Mouse (Mus musculus) lung, embryonic 14.5 days (tissue): ENCODE measurements around the gene Olfr599. TPM values are rescaled to one million over a fixed set of nuclear protein-coding genes. Genes with fewer than 3 reads are reported as not detected.
"Not testable (repeated sequence)": the region's sequence is repeated elsewhere in the genome, so short reads cannot be mapped to it uniquely, and the experiment has no call there.

ENCODE experiments used
- ATAC-seq: fragments of 200-750 bp; cut with Nextera tagmentation; 2 replicates; pipeline ENCODE4 v1.8.0; 2017; ENCODE audit warnings: mild to moderate bottlenecking, moderate TSS enrichment, moderate library complexity; ENCODE audit not compliant: insufficient read depth
- DNase-seq: peaks from one replicate; pipeline ENCODE4 v3.0.0-alpha.2; 2015
- H3K27ac ChIP-seq: fragments of 300-500 bp; sonication (generic); 2 replicates; pipeline ENCODE4 v1.5.1; 2014; ENCODE audit warnings: low read depth, mild to moderate bottlenecking, moderate library complexity
- H3K27me3 ChIP-seq: fragments of 300-500 bp; sonication (generic); 2 replicates; pipeline ENCODE4 v1.6.1; 2014; ENCODE audit warnings: low read length, control low read depth; ENCODE audit not compliant: insufficient read depth
- H3K36me3 ChIP-seq: fragments of 300-500 bp; sonication (generic); 2 replicates; pipeline ENCODE4 v1.6.1; 2014; ENCODE audit warnings: control low read depth; ENCODE audit not compliant: insufficient read depth
- H3K4me1 ChIP-seq: fragments of 300-500 bp; sonication (generic); 2 replicates; pipeline ENCODE4 v1.6.1; 2014; ENCODE audit warnings: antibody characterized with exemption, control low read depth; ENCODE audit not compliant: insufficient read depth
- H3K4me2 ChIP-seq: fragments of 300-500 bp; sonication (generic); 2 replicates; pipeline ENCODE4 v1.6.1; 2014; ENCODE audit warnings: mild to moderate bottlenecking
- H3K4me3 ChIP-seq: fragments of 300-500 bp; sonication (generic); 2 replicates; pipeline ENCODE4 v1.5.1; 2014; ENCODE audit warnings: low read depth, low read length
- H3K9ac ChIP-seq: fragments of 300-500 bp; sonication (generic); 2 replicates; pipeline ENCODE4 v1.6.1; 2014
- H3K9me3 ChIP-seq: fragments of 300-500 bp; sonication (generic); 2 replicates; pipeline ENCODE4 v1.6.1; 2016; ENCODE audit warnings: low read depth, low read length, control low read depth
- CTCF ChIP-seq: IDR thresholded peaks from 2 replicates; pipeline ENCODE4 v1.5.1; 2016; ENCODE audit warnings: antibody characterized with exemption, low read depth
- WGBS: fragments of 180-500 bp; shearing (Covaris S2); extraction: QIAGEN DNeasy Blood & Tissue Kit; methylation state at CpG from one replicate; pipeline ENCODE4 v1.1.7; 2014; 5-methylcytosine and 5-hydroxymethylcytosine counted together
- polyA plus RNA-seq: library from polyadenylated mRNA; unstranded; fragments of >200 nt; fragmentation: Nextera tagmentation; extraction: Ambion mirVana; gene quantifications from 2 replicates; pipeline ENCODE4 v1.2.1, GENCODE M21; 2014

The Olfr599 gene
- polyA plus RNA-seq, result not detected in 2 replicates

GRCm38 (mm10) chr7:103335617-103336016 is at the start of gene Olfr599:
Gene Olfr599 (plus strand): TSS chr7:103335917.
- no peak for TF ChIP-seq CTCF
- H3K9ac ChIP-seq, result no peak within 1 kb of the TSS
- H3K9me3 ChIP-seq, result no peaks in the 10 kb centered on the region
- H3K27ac ChIP-seq, result no peak within 1 kb of the TSS
- no peaks in the 10 kb centered on the region for H3K4me1 ChIP-seq
- WGBS, result 93% methylated on average over 1 of the region's 1 CpGs
- DNase-seq (no peak), ATAC-seq (no peak)
- no peak within 1 kb of the TSS for H3K4me3 ChIP-seq
- no peaks in the 10 kb centered on the region for H3K36me3 ChIP-seq
- H3K4me2 ChIP-seq, result no peak within 1 kb of the TSS
- H3K27me3 ChIP-seq, result no peaks in the 10 kb centered on the region

DNA sequence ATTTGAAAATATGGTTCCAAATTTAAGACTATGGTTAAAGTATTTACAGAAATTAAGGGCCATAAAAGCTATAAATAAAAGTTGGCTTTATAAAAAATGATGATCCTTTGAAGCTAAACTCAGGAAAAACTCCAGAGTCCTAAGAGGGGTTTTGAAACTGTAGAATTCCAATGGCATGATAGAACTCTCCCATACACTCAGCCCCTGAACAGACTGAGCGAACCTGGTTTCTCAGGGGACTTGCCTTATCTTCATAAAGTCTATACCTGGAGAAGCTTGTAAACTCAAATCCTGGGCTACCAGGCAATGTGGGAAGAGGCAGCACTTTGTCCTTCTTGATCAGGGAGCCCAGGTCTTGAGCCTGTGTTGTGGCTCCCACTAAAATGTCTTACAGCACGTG is 30.4 kb upstream of the Olfr599 start, which contains the start of gene Olfr596:
Gene Olfr596, plus strand, starts transcription at position 301 of the 400 bp plus-strand sequence.
- H3K27me3 ChIP-seq, H3K27ac ChIP-seq, H3K36me3 ChIP-seq, H3K9me3 ChIP-seq, H3K4me2 ChIP-seq, H3K4me1 ChIP-seq, H3K4me3 ChIP-seq, DNase-seq, H3K9ac ChIP-seq, ATAC-seq: not testable (repeated sequence)
- WGBS, result 76% methylated on average over 2 of the region's 2 CpGs

DNA sequence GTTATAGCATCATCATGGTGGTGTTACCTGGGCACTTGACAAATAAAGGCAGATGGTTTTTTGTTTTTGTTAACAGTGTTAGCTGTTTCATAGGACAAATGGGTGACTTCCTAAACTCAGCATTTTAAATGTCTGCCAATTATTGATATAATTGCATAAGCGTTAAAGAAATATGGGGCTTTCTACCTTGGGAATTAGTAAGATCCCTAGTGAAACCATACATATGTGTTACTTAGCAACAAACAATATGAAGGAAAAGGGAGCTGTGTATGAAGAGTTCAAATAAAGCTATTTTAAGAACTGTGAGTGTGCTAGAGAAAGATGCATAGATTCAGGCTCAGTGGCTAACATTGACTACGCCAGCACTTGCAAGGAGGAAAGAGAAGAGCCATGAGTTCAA is 19.7 kb upstream of the Olfr599 start, which contains the start of gene Olfr597:
Gene Olfr597, plus strand, starts transcription at position 301 of the 400 bp plus-strand sequence.
- DNase-seq, ATAC-seq: not testable (repeated sequence)
- WGBS, result 72% methylated on average over 2 of the region's 2 CpGs

GRCm38 (mm10) chr7:103323268-103323667 is 12.4 kb upstream of the Olfr599 start, which contains the start of gene Olfr598:
Gene Olfr598 (plus strand): TSS chr7:103323568.
- no peak within 1 kb of the TSS for H3K27ac ChIP-seq
- TF ChIP-seq CTCF, result no peak
- no peak within 1 kb of the TSS for H3K4me3 ChIP-seq
- ATAC-seq, result no peak
- H3K9ac ChIP-seq, result no peak within 1 kb of the TSS
- no peaks in the 10 kb centered on the region for H3K9me3 ChIP-seq
- no peaks in the 10 kb centered on the region for H3K4me1 ChIP-seq
- no peaks in the 10 kb centered on the region for H3K27me3 ChIP-seq
- no peak within 1 kb of the TSS for H3K4me2 ChIP-seq
- no peak for DNase-seq
- H3K36me3 ChIP-seq, result no peaks in the 10 kb centered on the region

More for the DNA sequence above, 19.7 kb upstream of the Olfr599 start, which contains the start of gene Olfr597:
- not testable (repeated sequence) for H3K4me1 ChIP-seq, H3K4me3 ChIP-seq, H3K27me3 ChIP-seq, H3K9ac ChIP-seq, H3K36me3 ChIP-seq, H3K4me2 ChIP-seq, H3K27ac ChIP-seq, H3K9me3 ChIP-seq

DNA sequence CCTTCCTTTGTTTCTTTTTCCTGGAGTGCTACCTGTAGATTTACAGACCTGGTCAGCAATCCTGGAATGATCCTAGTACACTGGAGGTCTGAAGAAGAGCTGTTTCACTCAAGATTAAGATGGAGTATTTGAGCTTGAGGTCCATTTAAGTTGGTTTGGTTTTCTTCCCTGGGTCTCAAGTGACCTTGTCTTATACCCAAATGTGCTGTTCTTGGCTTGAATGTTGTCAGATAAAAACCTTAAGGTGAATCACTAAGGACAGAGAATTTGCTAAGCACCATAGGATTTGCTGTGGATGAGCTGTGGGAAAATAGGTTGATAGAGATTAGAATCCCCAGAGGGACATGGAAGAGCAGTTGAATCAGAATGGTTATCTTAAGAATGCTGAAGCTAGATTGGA is 13.9 kb downstream of the Olfr599 start, which contains the start of gene Olfr600:
Gene Olfr600, minus strand, starts transcription at position 101 of the 400 bp plus-strand sequence.
- TF ChIP-seq CTCF, result no peak
- no peaks in the 10 kb centered on the region for H3K27me3 ChIP-seq
- no peaks in the 10 kb centered on the region for H3K4me1 ChIP-seq
- H3K36me3 ChIP-seq, result no peaks in the 10 kb centered on the region
- H3K4me3 ChIP-seq, result no peak within 1 kb of the TSS
- H3K9ac ChIP-seq, result no peak within 1 kb of the TSS
- no peak within 1 kb of the TSS for H3K4me2 ChIP-seq
- ATAC-seq (no peak), DNase-seq (no peak)
- H3K9me3 ChIP-seq, result no peaks in the 10 kb centered on the region
- H3K27ac ChIP-seq, result no peak within 1 kb of the TSS

GRCm38 (mm10) chr7:103362555-103362954 is 26.8 kb downstream of the Olfr599 start, which contains the start of gene Olfr601:
Gene Olfr601 (minus strand): TSS chr7:103362655.
- WGBS, result 92% methylated on average over 1 of the region's 1 CpGs
- Histone ChIP-seq H3K9me3 (no peaks in the 10 kb centered on the region), H3K4me2 (no peak within 1 kb of the TSS), H3K27me3 (no peaks in the 10 kb centered on the region), H3K27ac (no peak within 1 kb of the TSS), H3K4me1 (no peaks in the 10 kb centered on the region), H3K36me3 (no peaks in the 10 kb centered on the region), H3K4me3 (no peak within 1 kb of the TSS), H3K9ac (no peak within 1 kb of the TSS)
- DNase-seq (no peak), ATAC-seq (no peak)
- no peak for TF ChIP-seq CTCF

DNA sequence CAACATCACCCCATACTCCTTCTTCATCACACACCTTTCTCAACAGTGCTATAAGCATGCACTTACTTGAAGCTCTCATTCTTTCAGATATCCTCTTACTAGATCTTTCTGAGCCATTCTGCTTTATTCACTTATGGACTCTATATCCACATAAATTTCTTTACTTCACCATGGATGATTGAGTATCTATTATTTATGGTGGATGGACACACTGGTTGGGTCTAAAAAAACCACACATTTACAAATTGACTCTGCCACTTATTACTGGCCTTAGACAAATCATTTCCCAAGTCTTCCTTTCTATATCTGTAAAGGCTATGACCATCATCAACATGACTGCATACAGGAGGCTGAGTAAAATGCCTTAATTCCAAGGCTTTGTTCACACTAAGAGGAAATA is 50.4 kb downstream of the Olfr599 start, which contains the start of gene Olfr603:
Gene Olfr603, minus strand, starts transcription at position 101 of the 400 bp plus-strand sequence.
- DNase-seq (no peak), ATAC-seq (no peak)
- no peak within 1 kb of the TSS for H3K4me2 ChIP-seq
- H3K27ac ChIP-seq, result no peak within 1 kb of the TSS
- H3K4me3 ChIP-seq, result no peak within 1 kb of the TSS
- no peak within 1 kb of the TSS for H3K9ac ChIP-seq
- TF ChIP-seq CTCF, result no peak
- no peaks in the 10 kb centered on the region for H3K4me1 ChIP-seq
- H3K9me3 ChIP-seq, result no peaks in the 10 kb centered on the region
- no peaks in the 10 kb centered on the region for H3K36me3 ChIP-seq
- H3K27me3 ChIP-seq, result no peaks in the 10 kb centered on the region

Other genes with a start within 250 kb of the Olfr599 start
- gene Olfr585, start 238.2 kb upstream of the Olfr599 start, polyA plus RNA-seq, result not detected in 2 replicates
- gene Olfr586, start 210.3 kb upstream of the Olfr599 start, polyA plus RNA-seq, result not detected in 2 replicates
- gene Olfr588-ps1, start 195.0 kb upstream of the Olfr599 start, polyA plus RNA-seq, result not detected in 2 replicates
- not detected in 2 replicates for gene Olfr589, start 179.6 kb upstream of the Olfr599 start, polyA plus RNA-seq
- not detected in 2 replicates for gene Olfr591, start 157.6 kb upstream of the Olfr599 start, polyA plus RNA-seq
- not detected in 2 replicates for gene Olfr592, start 151.1 kb upstream of the Olfr599 start, polyA plus RNA-seq
- not detected in 2 replicates for gene Olfr593, start 124.1 kb upstream of the Olfr599 start, polyA plus RNA-seq
- gene Olfr594, start 118.9 kb upstream of the Olfr599 start, polyA plus RNA-seq, result not detected in 2 replicates
- gene Usp17ld, start 83.4 kb upstream of the Olfr599 start, polyA plus RNA-seq, result not detected in 2 replicates
- not detected in 2 replicates for gene Olfr596, start 30.3 kb upstream of the Olfr599 start, polyA plus RNA-seq
- gene Olfr597, start 19.6 kb upstream of the Olfr599 start, polyA plus RNA-seq, result not detected in 2 replicates
- gene Olfr598, start 12.3 kb upstream of the Olfr599 start, polyA plus RNA-seq, result not detected in 2 replicates
- not detected in 2 replicates for gene Olfr600, start 13.8 kb downstream of the Olfr599 start, polyA plus RNA-seq
- gene Olfr601, start 26.7 kb downstream of the Olfr599 start, polyA plus RNA-seq, result not detected in 2 replicates
- not detected in 2 replicates for gene Olfr603, start 50.3 kb downstream of the Olfr599 start, polyA plus RNA-seq
- not detected in 2 replicates for gene Usp17lc, start 79.2 kb downstream of the Olfr599 start, polyA plus RNA-seq
- gene Olfr605, start 109.5 kb downstream of the Olfr599 start, polyA plus RNA-seq, result not detected in 2 replicates
- not detected in 2 replicates for gene Olfr606, start 113.1 kb downstream of the Olfr599 start, polyA plus RNA-seq
- not detected in 2 replicates for gene Olfr607, start 128.2 kb downstream of the Olfr599 start, polyA plus RNA-seq
- not detected in 2 replicates for gene Olfr608, start 134.0 kb downstream of the Olfr599 start, polyA plus RNA-seq
- gene Olfr609, start 162.1 kb downstream of the Olfr599 start, polyA plus RNA-seq, result not detected in 2 replicates
- gene Olfr610, start 176.2 kb downstream of the Olfr599 start, polyA plus RNA-seq, result not detected in 2 replicates
- not detected in 2 replicates for gene Olfr611, start 184.9 kb downstream of the Olfr599 start, polyA plus RNA-seq
- not detected in 2 replicates for gene Olfr612, start 206.8 kb downstream of the Olfr599 start, polyA plus RNA-seq
- not detected in 2 replicates for gene Olfr613, start 212.2 kb downstream of the Olfr599 start, polyA plus RNA-seq
- not detected in 2 replicates for gene Olfr615, start 220.2 kb downstream of the Olfr599 start, polyA plus RNA-seq
- gene Olfr616, start 233.2 kb downstream of the Olfr599 start, polyA plus RNA-seq, result not detected in 2 replicates
- gene Olfr617, start 237.1 kb downstream of the Olfr599 start, polyA plus RNA-seq, result not detected in 2 replicates